Mouse (Mus musculus) liver, adult 2 months (tissue): ENCODE data around the gene Sh3d21. TPM values are rescaled to one million over a fixed set of nuclear protein-coding genes. Genes with fewer than 3 reads are reported as not detected.
A peak's percentile ranks its signal among the peaks of the same experiment; 100 is the strongest.

ENCODE experiments used
- DNase-seq: peaks from one replicate; pipeline ENCODE4 v3.0.0-alpha.2; 2011; ENCODE audit warnings: low read depth, low spot score; ENCODE audit errors: extremely low read depth
- H3K27ac ChIP-seq: fragments of 200-500 bp; replicated peaks from 2 replicates; pipeline ENCODE4 v1.5.1; 2012; ENCODE audit warnings: low read depth, mild to moderate bottlenecking, control low read depth, inconsistent platforms, low read length; ENCODE audit not compliant: insufficient read depth
- H3K27me3 ChIP-seq: fragments of 200-500 bp; 2 replicates; pipeline ENCODE4 v1.6.1; 2012; ENCODE audit warnings: mild to moderate bottlenecking, moderate library complexity, low read length, inconsistent platforms; ENCODE audit not compliant: control insufficient read depth, insufficient read depth
- H3K36me3 ChIP-seq: fragments of 200-500 bp; 2 replicates; pipeline ENCODE4 v1.6.1; 2012; ENCODE audit warnings: low read length, inconsistent platforms; ENCODE audit not compliant: control insufficient read depth, insufficient read depth
- H3K4me1 ChIP-seq: fragments of 200-500 bp; 2 replicates; pipeline ENCODE4 v1.6.1; 2011; ENCODE audit warnings: low read length; ENCODE audit not compliant: control insufficient read depth, insufficient read depth
- H3K4me3 ChIP-seq: fragments of 200-500 bp; 2 replicates; pipeline ENCODE4 v1.5.1; 2011; ENCODE audit warnings: low read depth, mild to moderate bottlenecking, control low read depth, low read length, moderate library complexity; ENCODE audit not compliant: insufficient read depth
- H3K79me2 ChIP-seq: fragments of 200-500 bp; 2 replicates; pipeline ENCODE4 v1.6.1; 2012; ENCODE audit warnings: inconsistent platforms, mild to moderate bottlenecking, low read length, moderate library complexity; ENCODE audit not compliant: control insufficient read depth, insufficient read depth
- H3K9ac ChIP-seq: fragments of 200-500 bp; 2 replicates; pipeline ENCODE4 v1.6.1; 2012; ENCODE audit warnings: low read depth, mild to moderate bottlenecking, control low read depth, inconsistent platforms, low read length
- CTCF ChIP-seq: fragments of 200-500 bp; IDR thresholded peaks from 2 replicates; pipeline ENCODE4 v1.5.1; 2011; ENCODE audit warnings: low read depth, low read length, control low read depth
- POLR2A ChIP-seq: fragments of 200-500 bp; IDR thresholded peaks from 2 replicates; pipeline ENCODE4 v1.6.1; 2011; ENCODE audit warnings: low read length, control low read depth; ENCODE audit not compliant: insufficient read depth; ENCODE audit errors: extremely low read depth
- WGBS: fragments of 180-500 bp; shearing (Covaris S2); methylation state at CpG from one replicate; pipeline ENCODE4 v1.1.7; 2018; 5-methylcytosine and 5-hydroxymethylcytosine counted together
- polyA plus RNA-seq: library from polyadenylated mRNA; depleted of rRNA; stranded (reverse); fragments of >200 nt; gene quantifications from 2 replicates; pipeline ENCODE4 v1.2.3, GENCODE M21; 2012
- total RNA-seq: library from RNA; depleted of rRNA; stranded (reverse); fragments of >200 nt; gene quantifications from 2 replicates; pipeline ENCODE4 v1.2.3, GENCODE M21; 2014

Gene Sh3d21
- total and polyA plus RNA-seq, 2 experiments = 0.55 to 0.65 TPM

- Histone ChIP-seq H3K4me3 (no peak overlapping the region), H3K4me1 (peaks cover 6% of the 10 kb centered on the region; the same call in 1 of the 2 replicates), H3K9ac (no peak overlapping the region), H3K36me3 (no peaks in the 10 kb centered on the region), H3K79me2 (no peaks in the 10 kb centered on the region), H3K27me3 (no peaks in the 10 kb centered on the region), H3K27ac (peak overlapping the region; percentile 40)
- DNase-seq = no peak
- TF ChIP-seq POLR2A = no peak
- no peak for TF ChIP-seq CTCF
- 77% methylated on average over 6 of the region's 6 CpGs for WGBS
Observed at GRCm38 (mm10) chr4:126150949-126151320, 12.4 kb downstream of the Sh3d21 start.

GRCm38 (mm10) chr4:126150297-126150948, 12.9 kb downstream of the Sh3d21 start:
- Histone ChIP-seq H3K27me3 (no peaks in the 10 kb centered on the region), H3K4me3 (peak overlapping the region; percentile 22; the same call in 1 of the 2 replicates), H3K79me2 (no peaks in the 10 kb centered on the region), H3K9ac (peak overlapping the region; percentile 6; the same call in 1 of the 2 replicates), H3K27ac (peak overlapping the region; percentile 40), H3K4me1 (peaks cover 6% of the 10 kb centered on the region; the same call in 1 of the 2 replicates), H3K36me3 (no peaks in the 10 kb centered on the region)
- no peak for TF ChIP-seq CTCF
- no peak for TF ChIP-seq POLR2A
- no peak for DNase-seq
- 74% methylated on average over 16 of the region's 16 CpGs for WGBS

GRCm38 (mm10) chr4:126149798-126150197, 13.5 kb downstream of the Sh3d21 start:
- WGBS = 75% methylated on average over 10 of the region's 10 CpGs
- Histone ChIP-seq H3K27ac (peak overlapping the region; percentile 74), H3K9ac (peak overlapping the region; percentile 89), H3K36me3 (no peaks in the 10 kb centered on the region), H3K4me3 (peak overlapping the region; percentile 83), H3K27me3 (no peaks in the 10 kb centered on the region), H3K4me1 (peaks cover 6% of the 10 kb centered on the region; the same call in 1 of the 2 replicates), H3K79me2 (no peaks in the 10 kb centered on the region)
- DNase-seq = no peak
- TF ChIP-seq CTCF (no peak), POLR2A (no peak)

- 56% methylated on average over 42 of the region's 42 CpGs for WGBS
- TF ChIP-seq CTCF (no peak), POLR2A (no peak)
- peak overlapping the region; percentile 83 for H3K4me3 ChIP-seq
- H3K9ac ChIP-seq = peak overlapping the region; percentile 89
- H3K27me3 ChIP-seq = no peaks in the 10 kb centered on the region
- peaks cover 6% of the 10 kb centered on the region; the same call in 1 of the 2 replicates for H3K4me1 ChIP-seq
- H3K79me2 ChIP-seq = no peaks in the 10 kb centered on the region
- DNase-seq = no peak
- peak overlapping the region; percentile 74 for H3K27ac ChIP-seq
- no peaks in the 10 kb centered on the region for H3K36me3 ChIP-seq
Observed at GRCm38 (mm10) chr4:126149041-126149676, 14.1 kb downstream of the Sh3d21 start.

- no peaks in the 10 kb centered on the region for H3K27me3 ChIP-seq
Observed at GRCm38 (mm10) chr4:126148161-126148961, 14.9 kb downstream of the Sh3d21 start.

More at GRCm38 (mm10) chr4:126148161-126148961, 14.9 kb downstream of the Sh3d21 start:
- Histone ChIP-seq H3K4me3 (peak overlapping the region; percentile 83), H3K27ac (peak overlapping the region; percentile 74), H3K36me3 (no peaks in the 10 kb centered on the region), H3K9ac (peak overlapping the region; percentile 89), H3K4me1 (peaks cover 6% of the 10 kb centered on the region; the same call in 1 of the 2 replicates), H3K79me2 (no peaks in the 10 kb centered on the region)
- TF ChIP-seq CTCF (peak; percentile 17; the same call in 1 of the 2 replicates), POLR2A (0 out of 2 replicates have a peak, but pooled peaks have one; percentile 53)
- WGBS = 5% methylated on average over 63 of the region's 67 CpGs
- no peak for DNase-seq
